ENCODE assay signal across 9 mouse cellular contexts in genomic region chr2:128124693-128125092, GRCm38 (mm10). TPM values are rescaled to one million over a fixed set of nuclear protein-coding genes. Genes with fewer than 3 reads are reported as not detected.
DNase-seq lines count a peak whose midpoint lies in the region; ATAC-seq and TF ChIP-seq lines count a peak whose summit lies in the region.
"Had no signal": no experiment of that assay in that cellular context is flagged by ENCODE, and none has a peak within 500 bp of the region (broad histone marks: within the 10 kb centered on the region; RNA-seq: fewer than 3 reads in every experiment).

No protein-coding gene starts in this region.

- peaks cover 5% of the 10 kb centered on the region; the same call in 1 of the 2 replicates for H3K36me3 ChIP-seq in heart, embryonic 10.5 days
- H3K36me3 ChIP-seq in midbrain, embryonic 15.5 days (replicated peaks), result no peaks in the 10 kb centered on the region

- H3K4me2 ChIP-seq in midbrain, embryonic 15.5 days, result peak overlapping the region; percentile 99

- peak; percentile 77 for DNase-seq in heart, embryonic 10.5 days (ENCODE audit: low spot score)
- no peak for DNase-seq in heart, adult 18-20 months
- DNase-seq in brain, embryonic 14.5 days (ENCODE audit: low read depth), result peak; percentile 20
- DNase-seq in induced T-regulatory cell, adult 2 months (ENCODE audit: low read depth), result peak; percentile 52
- no peak for DNase-seq in urinary bladder, adult 18-20 months (ENCODE audit: low spot score in 2 of 2)
- DNase-seq in spleen, postnatal 10 days (ENCODE audit: low spot score in 2 of 2), result no peak
- no peak for DNase-seq in kidney, postnatal 25 days
- DNase-seq: cerebellum, adult 2 months had no signal

- ATAC-seq in midbrain, embryonic 15.5 days (replicated peaks), result no peak

- WGBS in heart, embryonic 10.5 days, result 4% methylated on average over 15 of the region's 15 CpGs
- WGBS in midbrain, embryonic 15.5 days, result 3% methylated on average over 15 of the region's 15 CpGs

- peak overlapping the region; percentile 91 for H3K4me3 ChIP-seq in heart, embryonic 10.5 days
- peak overlapping the region; percentile 84 for H3K4me3 ChIP-seq in midbrain, embryonic 15.5 days

- peak overlapping the region; percentile 97 for H3K27ac ChIP-seq in heart, embryonic 10.5 days
- H3K27ac ChIP-seq in midbrain, embryonic 15.5 days, result no peak overlapping the region

- TF ChIP-seq CTCF in brain, embryonic 14.5 days (IDR thresholded peaks at IDR 0.05; ENCODE audit: borderline replicate concordance, extremely low read depth, insufficient read depth, insufficient read length), result no peak

- H3K9me3 ChIP-seq in heart, embryonic 10.5 days, result no peaks in the 10 kb centered on the region
- H3K9me3 ChIP-seq in midbrain, embryonic 15.5 days, result no peaks in the 10 kb centered on the region

- peaks cover 15% of the 10 kb centered on the region for H3K27me3 ChIP-seq in heart, embryonic 10.5 days (ENCODE audit: insufficient read depth, poor library complexity, severe bottlenecking)
- peaks cover 29% of the 10 kb centered on the region for H3K27me3 ChIP-seq in midbrain, embryonic 15.5 days (replicated peaks)

- peak overlapping the region; percentile 52; the same call in 1 of the 2 replicates for H3K9ac ChIP-seq in midbrain, embryonic 15.5 days

- TF ChIP-seq POLR2A in brain, embryonic 14.5 days (IDR thresholded peaks at IDR 0.05; ENCODE audit: borderline replicate concordance, extremely low read depth, insufficient read depth, insufficient read length, poor library complexity, severe bottlenecking), result no peak

- H3K4me1 ChIP-seq in heart, embryonic 10.5 days, result peaks cover 49% of the 10 kb centered on the region
- H3K4me1 ChIP-seq in midbrain, embryonic 15.5 days, result peaks cover 57% of the 10 kb centered on the region

RNA-seq across cellular contexts. Expression of gene Bcl2l11, which starts 1.1 kb away (rescaled TPM):
- 16.9 and 17.4 TPM in 2 replicates for polyA plus RNA-seq in heart, embryonic 10.5 days (2016; fragmentation: Nextera tagmentation; extraction: Ambion mirVana)
- total RNA-seq in heart, adult 18-20 months (2021), result 10 to 100 TPM in 1 of 2 experiments, 1 to 10 TPM in 1; 8.1 to 10.3 TPM
- polyA plus RNA-seq in brain, embryonic 14.5 days (2012; rRNA removed), result 13.8 and 17.0 TPM in 2 replicates
- polyA plus RNA-seq in midbrain, embryonic 15.5 days (2015; fragmentation: Nextera tagmentation; extraction: Ambion mirVana), result 11.8 and 12.0 TPM in 2 replicates

Comparison
In these comparisons a context has a peak if more than half of its experiments do, and no peak if none do; other contexts are left out.
1. DNase-seq: peak in heart, embryonic 10.5 days (single experiment), brain, embryonic 14.5 days (single experiment) and induced T-regulatory cell, adult 2 months (single experiment); none in heart, adult 18-20 months (0 of 2), urinary bladder, adult 18-20 months (0 of 2), spleen, postnatal 10 days (0 of 2) and kidney, postnatal 25 days (0 of 2).